Mouse (Mus musculus): ENCODE measurements around the gene Myom3.

The Myom3 gene

GRCm38 (mm10) chr4:135816905-135817622, 57.5 kb downstream of the Myom3 start:
- DNase-seq (ENCODE audit: low read depth), result peak; percentile 80

DNA sequence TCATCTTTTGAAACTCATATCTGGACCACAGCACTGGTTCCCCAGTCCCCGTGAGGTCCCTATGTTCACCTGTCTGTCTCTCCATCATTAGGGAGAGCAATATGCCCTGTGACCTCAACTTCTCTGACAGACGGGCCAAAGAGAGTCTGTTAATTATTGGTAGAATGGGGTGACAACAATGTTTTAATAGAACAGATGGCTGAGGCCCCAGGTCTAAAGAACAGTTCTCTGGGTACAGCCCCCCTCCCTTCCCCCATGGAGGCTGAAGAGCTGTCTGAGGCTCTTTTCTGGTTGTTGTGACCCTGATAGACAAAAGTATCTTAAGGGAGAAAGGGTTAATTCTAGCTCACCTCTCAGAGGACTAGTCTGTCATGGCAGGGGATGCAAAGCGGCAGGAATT, 58.9 kb downstream of the Myom3 start:
- DNase-seq (ENCODE audit: low read depth), result no peak

DNA sequence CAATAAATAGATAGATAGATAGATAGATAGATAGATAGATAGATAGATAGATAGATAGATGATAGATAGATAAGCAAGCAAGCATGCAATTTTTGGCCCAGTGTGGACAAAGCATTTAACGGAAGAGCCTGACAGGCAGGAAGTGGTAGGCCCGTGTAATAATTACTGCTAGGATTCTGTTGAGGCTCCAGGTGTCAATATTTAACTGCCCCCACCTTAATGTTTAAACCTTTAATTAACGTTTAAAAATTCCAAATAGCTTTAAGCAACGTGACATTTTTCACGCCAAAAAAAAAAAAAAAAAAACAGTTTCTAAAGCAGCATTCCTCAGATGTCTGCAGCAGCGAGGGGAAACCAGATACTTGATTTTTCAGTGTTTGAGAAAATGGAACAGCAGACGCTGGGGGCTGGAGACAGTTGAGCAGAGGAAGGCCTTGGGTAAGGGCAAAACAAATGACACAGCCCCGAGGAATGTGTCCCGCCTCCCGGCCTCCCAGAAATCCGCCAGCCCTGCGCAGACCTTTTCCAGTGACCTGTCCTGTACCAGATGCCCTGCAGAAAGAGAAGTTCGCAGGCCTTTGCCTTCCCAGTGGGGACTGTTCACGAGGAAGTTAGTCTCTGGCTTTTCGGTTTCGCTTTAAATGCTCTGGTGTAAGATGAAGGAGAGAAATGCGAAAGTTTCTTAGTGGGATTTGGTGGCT, 60.5 kb downstream of the Myom3 start:
- DNase-seq (ENCODE audit: low read depth), result no peak

GRCm38 (mm10) chr4:135821772-135822171, 62.3 kb downstream of the Myom3 start:
- DNase-seq (ENCODE audit: low read depth), result no peak

DNA sequence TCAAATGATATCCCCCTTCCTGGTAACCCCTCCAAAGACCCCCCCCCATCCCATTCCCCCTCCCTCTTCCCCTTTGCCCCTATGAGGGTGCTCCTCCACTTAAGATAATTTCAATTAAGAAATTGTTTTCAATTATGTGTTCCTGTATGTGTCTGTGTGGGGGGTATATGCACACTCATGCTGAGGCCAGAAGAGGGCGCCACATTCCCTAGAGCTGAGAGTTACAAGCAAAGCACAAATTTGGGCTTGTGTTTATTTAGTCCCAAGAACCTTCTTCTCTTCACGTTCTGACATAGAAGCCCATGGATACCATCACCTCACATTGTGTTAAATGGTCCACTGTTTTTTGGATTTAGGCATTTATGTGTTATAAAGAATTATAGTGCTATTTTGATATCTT, 63.8 kb downstream of the Myom3 start:
- DNase-seq (ENCODE audit: low read depth), result peak; percentile 62

DNA sequence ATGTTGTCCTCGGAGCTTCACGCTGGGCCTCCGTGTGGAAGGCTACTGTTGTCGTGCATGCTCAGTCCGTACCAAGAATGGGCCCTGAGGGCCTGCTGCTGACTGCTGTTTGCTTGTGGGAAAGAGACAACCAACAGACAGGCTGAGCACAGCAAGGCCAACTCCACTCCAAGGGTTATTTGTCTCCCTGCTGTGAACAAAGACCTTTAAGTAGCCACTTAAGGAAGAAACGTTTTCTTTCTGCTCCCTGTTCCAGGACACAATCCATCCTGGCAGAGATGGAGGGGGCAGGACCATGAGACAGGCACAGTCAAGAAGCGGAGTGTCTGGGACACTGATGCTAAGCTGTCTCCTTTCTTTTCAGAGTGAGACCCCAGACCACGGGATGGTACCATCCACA, 64.7 kb downstream of the Myom3 start:
- no peak for DNase-seq (ENCODE audit: low read depth)

DNA sequence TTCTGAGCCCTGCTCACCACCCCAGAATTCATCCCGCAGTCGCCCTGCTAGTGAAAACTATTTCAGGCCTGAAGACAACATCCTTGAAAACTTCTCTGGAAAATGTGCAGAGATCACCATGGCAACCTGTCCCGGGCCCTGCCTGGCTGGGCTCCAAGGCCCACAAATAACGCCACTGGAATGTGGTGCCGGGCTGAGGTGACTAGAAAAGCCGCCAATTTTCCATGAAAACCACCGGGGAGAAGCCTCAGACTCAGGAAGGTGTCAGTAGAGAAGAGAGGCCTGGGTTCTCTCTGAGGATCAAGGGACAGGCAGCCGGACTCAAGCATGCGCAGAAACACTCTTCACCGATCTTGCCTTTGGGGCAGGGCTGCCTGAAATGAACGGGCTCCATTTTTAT, 69.0 kb downstream of the Myom3 start:
- no peak for DNase-seq (ENCODE audit: low read depth)

DNA sequence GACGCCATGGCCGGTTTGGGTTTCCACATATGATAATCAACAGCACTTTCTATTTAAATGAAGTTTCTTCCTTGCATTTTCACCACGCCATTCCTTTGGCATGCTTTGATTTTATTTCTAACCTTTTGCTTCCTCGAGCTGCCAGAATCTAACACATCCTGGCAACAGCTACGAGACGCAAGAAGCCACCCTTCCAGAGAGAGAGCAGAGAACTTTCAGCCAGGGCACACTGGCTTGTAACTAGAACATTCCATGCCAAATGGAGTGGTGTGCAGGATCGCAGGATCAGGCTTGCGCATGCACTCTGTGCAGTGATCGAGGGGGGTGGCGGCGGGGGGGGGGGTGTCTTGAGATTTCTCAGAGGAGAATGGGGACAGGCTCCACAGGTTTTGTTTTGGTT, 72.6 kb downstream of the Myom3 start:
- DNase-seq (ENCODE audit: low read depth), result no peak

DNA sequence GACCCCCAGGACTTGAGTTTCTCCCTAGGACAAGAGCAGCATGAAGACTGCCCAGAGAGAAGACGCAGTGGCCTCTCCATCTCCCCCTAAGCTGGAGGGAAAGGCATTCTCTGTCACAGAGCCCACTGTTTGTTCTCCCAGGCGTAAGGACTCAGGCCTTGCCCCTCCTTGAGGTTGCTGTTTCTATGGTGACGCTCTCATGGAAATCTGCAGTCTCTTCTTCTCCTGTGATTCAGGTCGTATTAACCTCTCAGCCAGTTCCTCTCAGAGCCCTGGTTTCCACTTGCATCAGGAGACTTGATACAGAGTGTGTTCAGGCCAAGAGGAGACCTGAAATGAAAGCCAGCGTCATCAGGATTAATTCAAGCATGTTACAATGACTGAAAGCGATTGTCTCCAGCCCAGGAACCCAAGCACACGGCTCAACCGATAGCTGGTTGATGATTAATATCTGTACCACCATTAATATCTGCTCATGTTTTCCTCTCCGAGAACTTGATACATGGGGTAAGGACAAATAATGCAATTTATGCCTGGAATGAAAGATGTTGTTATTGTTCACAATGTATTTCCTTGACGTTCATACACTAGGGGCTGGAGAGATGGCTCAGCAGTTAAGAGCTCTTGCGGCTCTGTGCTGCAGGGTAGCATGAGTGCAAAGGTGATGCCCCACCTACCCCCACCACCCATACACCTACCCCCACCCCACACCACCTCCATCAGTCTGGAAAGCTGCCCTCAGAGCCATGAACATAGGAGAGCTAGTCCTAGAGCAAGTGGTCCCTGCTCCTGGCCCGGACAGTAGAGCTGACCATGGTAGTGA, 74.0 kb downstream of the Myom3 start:
- DNase-seq (ENCODE audit: low read depth), result no peak

GRCm38 (mm10) chr4:135834124-135834717, 74.7 kb downstream of the Myom3 start:
- no peak for DNase-seq (ENCODE audit: low read depth)

DNA sequence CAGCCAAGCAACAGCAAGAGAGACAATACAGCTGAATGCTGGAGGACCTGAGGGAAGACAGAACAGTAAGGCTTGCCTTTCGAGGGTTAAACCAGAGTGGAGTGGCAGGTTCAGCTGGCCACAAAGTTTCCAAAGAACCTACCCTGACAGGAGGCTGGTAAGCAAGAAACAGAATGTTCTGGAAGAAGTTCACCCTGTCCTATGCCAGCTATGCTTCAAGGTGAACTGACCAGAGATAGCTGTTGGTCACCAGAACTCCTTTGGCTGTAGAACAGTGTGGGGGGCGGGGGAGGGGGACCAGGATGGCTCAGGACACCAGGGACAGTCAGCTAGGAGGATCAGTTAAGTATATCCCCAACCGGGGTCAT, 79.4 kb downstream of the Myom3 start:
- no peak for DNase-seq (ENCODE audit: low read depth)

- no peak for DNase-seq (ENCODE audit: low read depth)
These were observed 79.9 kb downstream of the Myom3 start for GRCm38 (mm10) chr4:135839293-135840011.

DNA sequence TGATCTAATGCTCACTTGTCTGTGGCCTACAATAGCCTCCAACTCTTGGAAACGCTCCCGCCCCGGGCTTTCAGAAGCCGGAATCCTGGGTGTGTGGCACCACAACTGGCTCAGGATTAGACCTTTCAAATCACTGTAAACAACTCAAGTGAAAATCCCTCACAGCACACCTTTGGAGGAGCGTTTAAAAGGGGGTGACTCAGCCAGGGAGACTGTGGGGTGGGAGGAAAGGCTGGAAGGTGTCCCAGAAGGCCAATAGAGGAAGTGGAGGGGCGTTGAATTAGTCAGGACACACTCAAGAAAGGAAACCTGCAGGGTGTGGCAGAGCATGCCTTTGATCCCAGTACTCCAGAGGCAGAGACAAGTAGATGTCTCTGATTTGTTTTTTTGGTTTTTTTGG, 84.9 kb downstream of the Myom3 start:
- no peak for DNase-seq (ENCODE audit: low read depth)

GRCm38 (mm10) chr4:135847581-135847980, 88.1 kb downstream of the Myom3 start:
- DNase-seq (ENCODE audit: low read depth), result no peak

DNA sequence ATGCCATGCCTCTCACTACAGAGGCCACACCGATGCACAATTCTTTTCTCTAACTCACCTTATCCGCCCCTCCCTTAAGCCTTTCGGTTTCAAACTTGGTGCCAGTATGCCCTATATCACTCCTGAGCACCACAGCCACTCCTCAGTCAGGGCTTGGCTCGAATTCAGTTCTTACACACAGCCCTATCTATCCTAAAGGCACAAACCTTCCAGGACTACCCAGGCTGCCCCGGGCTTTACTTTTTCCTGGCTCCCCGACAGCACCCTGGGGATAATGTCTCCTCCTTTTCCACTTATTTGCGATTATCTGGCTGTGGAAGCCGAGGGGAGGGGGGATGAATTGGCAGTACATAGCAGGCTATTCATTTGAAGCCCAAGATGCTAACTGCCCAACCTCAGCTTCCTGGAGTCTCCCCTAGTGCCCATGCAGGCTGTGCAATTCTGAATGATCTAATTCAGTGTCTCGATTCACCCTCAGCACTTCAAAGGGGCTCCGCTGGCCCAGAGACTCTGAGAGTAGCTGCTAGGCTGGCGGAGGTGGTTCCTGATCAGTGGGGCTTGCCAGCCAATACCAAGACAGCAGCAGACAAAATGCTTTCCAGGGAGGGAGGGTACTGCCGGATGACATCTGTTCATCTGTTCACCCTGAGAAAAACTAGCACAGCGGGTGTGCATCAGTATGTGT, 91.0 kb downstream of the Myom3 start:
- peak; percentile 80 for DNase-seq (ENCODE audit: low read depth)

GRCm38 (mm10) chr4:135851942-135852341, 92.4 kb downstream of the Myom3 start:
- DNase-seq (ENCODE audit: low read depth), result no peak

DNA sequence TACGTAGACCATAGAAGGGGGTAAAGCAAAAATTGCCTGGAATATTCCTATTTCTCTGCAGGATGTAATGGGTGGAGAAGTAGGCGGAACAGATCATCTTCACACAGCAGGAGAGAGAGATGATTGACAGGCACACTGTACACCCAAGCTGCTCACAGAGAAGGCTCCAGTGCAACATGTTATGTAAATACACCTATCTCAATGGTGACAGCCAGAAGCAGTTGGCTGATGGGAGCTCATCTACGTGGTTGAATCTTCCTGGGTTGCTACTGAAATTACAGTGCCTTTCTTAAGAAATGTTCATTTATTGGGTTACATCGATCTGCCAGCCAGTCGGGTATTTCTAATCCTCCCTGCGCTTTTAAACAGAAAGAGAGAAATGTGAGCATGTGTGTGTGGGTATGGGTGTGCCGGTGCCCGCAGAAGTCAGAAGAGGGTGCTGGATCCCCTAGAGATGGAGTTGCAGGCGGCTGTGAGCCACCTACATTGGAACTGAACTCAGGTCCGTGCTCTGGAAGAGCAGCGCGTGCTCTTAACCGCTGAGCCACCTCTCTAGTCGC, 94.6 kb downstream of the Myom3 start:
- DNase-seq (ENCODE audit: low read depth), result no peak

GRCm38 (mm10) chr4:135854630-135855029, 95.1 kb downstream of the Myom3 start:
- no peak for DNase-seq (ENCODE audit: low read depth)

DNA sequence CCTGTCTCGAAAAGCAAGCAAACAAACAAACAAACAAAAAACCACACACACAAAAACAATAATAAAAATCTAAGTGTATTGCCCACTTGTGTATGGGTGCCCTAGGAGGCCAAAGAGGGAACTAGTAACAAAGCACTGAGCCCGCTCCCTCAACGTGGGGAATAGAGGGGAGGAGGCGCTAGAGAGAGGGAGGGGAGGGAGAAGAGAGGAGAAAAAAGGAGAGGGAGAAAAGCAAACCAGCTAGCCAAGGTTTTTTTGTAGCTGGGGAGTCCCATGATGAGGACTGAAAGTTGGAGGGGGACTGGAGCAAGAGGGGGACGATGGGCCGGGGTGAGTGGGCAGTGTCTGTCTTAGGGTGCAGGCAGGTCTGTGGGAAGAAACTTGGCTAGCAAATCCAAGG, 95.6 kb downstream of the Myom3 start:
- DNase-seq (ENCODE audit: low read depth), result no peak

GRCm38 (mm10) chr4:135855536-135856222, 96.2 kb downstream of the Myom3 start, which contains the start of gene Srsf10:
Srsf10 (plus strand) TSS chr4:135855747.
- DNase-seq (ENCODE audit: low read depth), result peak; percentile 98

All from naive thymus-derived CD4-positive, alpha-beta T cell, adult 2 months (primary cell).